Mouse (Mus musculus) lung, postnatal 0 days (tissue): Measurements from ENCODE around the gene Mrc2.

Experiments used
- CTCF ChIP-seq: IDR thresholded peaks from 2 replicates; pipeline ENCODE4 v1.5.1; 2016; ENCODE audit warnings: antibody characterized with exemption, mild to moderate bottlenecking
- EP300 ChIP-seq: IDR thresholded peaks from 2 replicates; pipeline ENCODE4 v1.6.1; 2016; ENCODE audit warnings: antibody characterized with exemption, mild to moderate bottlenecking, control low read depth

GRCm38 (mm10) chr11:105281763-105282459 is 10.5 kb upstream of the Mrc2 start:
- TF ChIP-seq CTCF, result no peak
- no peak for TF ChIP-seq EP300
